Mouse (Mus musculus) cerebellum, postnatal 4 days (tissue): Measurements from ENCODE around the gene Ndufaf8.

Experiments
- DNase-seq, 2 experiments: peaks; one replicate each; pipeline ENCODE4 v3.0.0; 2022; ENCODE audit warnings: low spot score in 2 of 2, mixed read lengths in 1 of 2

The Ndufaf8 gene

GRCm38 (mm10) chr11:120098588-120099511 is at the start of gene Ndufaf8, which contains the start of gene Tepsin:
Gene Ndufaf8, plus strand, starts transcription at chr11:120098928.
Gene Tepsin, minus strand, starts transcription at chr11:120098731.
- DNase-seq, result peak; percentile 97 to 100

- DNase-seq, result no peak
These were observed 49.7 kb upstream of the Ndufaf8 start for GRCm38 (mm10) chr11:120049067-120049466.

- peak in 1 of 2 experiments; percentile 71 for DNase-seq
These were observed 47.5 kb upstream of the Ndufaf8 start for GRCm38 (mm10) chr11:120051124-120051811.

- DNase-seq, result no peak
These were observed 46.5 kb upstream of the Ndufaf8 start for GRCm38 (mm10) chr11:120052274-120052673.

GRCm38 (mm10) chr11:120053846-120054245 is 44.9 kb upstream of the Ndufaf8 start:
- DNase-seq, result no peak

- no peak for DNase-seq
These were observed 42.6 kb upstream of the Ndufaf8 start for GRCm38 (mm10) chr11:120055953-120056732.

- no peak for DNase-seq
These were observed 38.1 kb upstream of the Ndufaf8 start for GRCm38 (mm10) chr11:120060634-120061033.

GRCm38 (mm10) chr11:120063326-120063725 is 35.4 kb upstream of the Ndufaf8 start:
- no peak for DNase-seq

GRCm38 (mm10) chr11:120064006-120064667 is 34.6 kb upstream of the Ndufaf8 start:
- no peak for DNase-seq

- no peak for DNase-seq
These were observed 34.1 kb upstream of the Ndufaf8 start for GRCm38 (mm10) chr11:120064668-120065040.

GRCm38 (mm10) chr11:120065291-120065690 is 33.4 kb upstream of the Ndufaf8 start:
- DNase-seq, result peak in 1 of 2 experiments; percentile 66

GRCm38 (mm10) chr11:120067834-120068233 is 30.9 kb upstream of the Ndufaf8 start:
- DNase-seq, result no peak

- DNase-seq, result no peak
These were observed 29.5 kb upstream of the Ndufaf8 start for GRCm38 (mm10) chr11:120069261-120069660.

- DNase-seq, result no peak
These were observed 28.3 kb upstream of the Ndufaf8 start for GRCm38 (mm10) chr11:120070286-120070930.

GRCm38 (mm10) chr11:120071065-120071464 is 27.7 kb upstream of the Ndufaf8 start:
- DNase-seq, result no peak

GRCm38 (mm10) chr11:120071731-120072320 is 26.9 kb upstream of the Ndufaf8 start:
- no peak for DNase-seq

- DNase-seq, result no peak
These were observed 25.6 kb upstream of the Ndufaf8 start for GRCm38 (mm10) chr11:120072986-120073647.

- DNase-seq, result no peak
These were observed 22.5 kb upstream of the Ndufaf8 start for GRCm38 (mm10) chr11:120076191-120076590.

GRCm38 (mm10) chr11:120080282-120080681 is 18.4 kb upstream of the Ndufaf8 start:
- DNase-seq, result no peak
